Mouse (Mus musculus): ENCODE measurements around the gene Sorcs2.

DNA sequence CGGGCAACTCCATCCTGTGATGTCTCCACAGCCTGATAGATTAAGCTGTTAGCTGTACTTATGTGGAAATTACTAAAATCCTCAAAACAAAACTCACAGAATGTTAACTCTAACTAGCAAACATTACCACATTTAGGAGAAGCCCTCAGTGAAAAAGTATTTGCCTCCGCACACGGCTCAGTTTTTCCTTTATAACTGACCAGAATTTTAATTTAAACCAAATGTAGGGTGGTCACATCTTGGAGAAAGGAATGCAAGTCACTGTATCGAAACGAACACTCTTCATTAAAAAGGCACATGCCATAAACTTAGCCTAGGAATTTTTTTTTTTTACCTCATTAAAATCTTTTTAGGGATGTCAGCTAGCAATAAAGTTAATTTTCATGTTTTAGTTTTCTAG, 417.4 kb downstream of the Sorcs2 start:
- TF ChIP-seq CTCF (IDR thresholded peaks at IDR 0.05; ENCODE audit: low read depth) = no peak
- no peak for TF ChIP-seq EP300 (optimal IDR thresholded peaks at IDR 0.05)

Measured in stomach, postnatal 0 days (tissue).